Mouse (Mus musculus) heart, adult 11 months (tissue): ENCODE measurements around the gene Arntl.

ENCODE experiments used
- DNase-seq: peaks from one replicate; pipeline ENCODE4 v3.0.0; 2022

Arntl gene

DNA sequence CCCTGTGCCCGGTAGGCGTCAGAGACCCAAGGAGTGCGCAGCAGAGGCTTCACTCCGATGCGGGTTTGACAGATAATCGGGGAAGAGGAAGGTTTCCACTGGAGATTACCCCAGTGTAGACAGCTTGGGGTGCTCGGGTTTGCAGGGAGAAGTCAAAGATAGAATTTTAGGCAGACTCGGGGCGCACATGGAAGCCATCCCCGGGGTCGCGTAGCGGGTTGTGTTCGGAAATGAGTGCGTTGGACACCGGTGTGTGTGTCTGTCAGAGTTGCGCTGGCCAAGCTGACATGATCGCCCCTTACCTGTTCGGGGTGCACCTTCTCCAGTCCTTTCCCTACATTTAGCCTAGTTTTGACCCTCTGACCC lies 1.1 kb downstream of the Arntl start:
- no peak for DNase-seq

DNA sequence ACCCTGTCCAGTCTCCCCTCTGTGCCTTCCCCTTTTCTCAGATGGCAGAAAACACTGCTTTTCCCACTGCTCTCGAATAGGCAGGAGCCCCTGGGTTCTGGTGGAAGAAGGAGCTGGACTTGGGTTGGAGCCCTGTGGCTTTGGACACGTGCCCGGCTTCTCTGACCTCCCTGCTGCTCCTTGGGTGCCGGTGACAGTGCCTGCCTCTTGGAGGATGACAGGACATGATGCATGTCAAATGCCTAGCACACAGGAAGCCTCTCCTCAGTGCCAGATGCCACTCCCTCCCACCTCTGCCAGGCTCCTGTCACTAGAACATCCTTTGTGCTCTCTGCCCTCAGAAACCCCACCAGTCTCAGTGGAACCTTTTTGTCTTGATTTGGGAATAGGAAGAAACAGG lies 3.2 kb downstream of the Arntl start:
- DNase-seq: peak; percentile 91

DNA sequence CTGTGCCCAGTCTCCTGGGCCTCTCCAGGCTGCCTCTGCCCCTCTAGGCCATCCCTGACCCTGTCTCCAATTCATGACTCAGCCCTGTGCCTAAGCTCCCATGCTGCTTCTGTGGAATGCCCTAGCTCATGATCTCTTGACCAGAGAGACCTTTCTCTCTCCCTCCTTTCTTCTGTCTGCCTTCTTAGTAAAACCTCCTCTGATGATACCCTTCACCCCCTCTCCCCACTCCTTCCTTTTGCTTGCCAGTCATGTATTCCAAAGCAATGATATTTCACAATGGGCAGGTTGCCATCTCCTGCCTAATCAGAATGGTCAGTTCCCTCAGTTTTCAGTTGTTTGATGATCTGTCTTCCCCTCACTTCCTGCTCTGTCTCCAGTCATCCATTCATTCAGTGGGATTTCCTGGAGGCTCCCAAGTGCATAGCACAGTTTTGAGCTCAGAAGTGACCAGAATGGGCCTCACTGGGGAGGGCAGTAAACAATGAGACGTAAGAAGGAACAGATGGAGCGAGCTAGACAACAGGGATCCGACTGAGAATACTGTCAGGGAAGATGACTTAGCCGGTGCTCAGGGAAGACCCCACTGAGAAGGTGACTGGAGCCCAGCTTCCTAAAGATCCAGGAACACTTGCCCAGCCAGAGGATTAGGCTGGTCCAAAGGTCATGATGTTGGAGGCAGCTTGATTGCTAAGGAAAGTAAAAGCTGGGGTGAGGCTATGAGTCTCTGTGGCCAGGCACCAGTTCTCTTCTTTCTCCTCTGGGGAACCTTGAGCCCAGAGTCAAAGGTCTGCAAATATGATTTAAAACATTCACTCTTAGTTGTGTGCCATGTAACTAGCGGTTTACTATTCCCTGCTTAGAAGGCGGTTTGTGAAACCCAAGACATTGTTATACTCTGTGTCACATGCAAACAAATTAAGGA lies 7.2 kb downstream of the Arntl start:
- DNase-seq: peak; percentile 70

DNA sequence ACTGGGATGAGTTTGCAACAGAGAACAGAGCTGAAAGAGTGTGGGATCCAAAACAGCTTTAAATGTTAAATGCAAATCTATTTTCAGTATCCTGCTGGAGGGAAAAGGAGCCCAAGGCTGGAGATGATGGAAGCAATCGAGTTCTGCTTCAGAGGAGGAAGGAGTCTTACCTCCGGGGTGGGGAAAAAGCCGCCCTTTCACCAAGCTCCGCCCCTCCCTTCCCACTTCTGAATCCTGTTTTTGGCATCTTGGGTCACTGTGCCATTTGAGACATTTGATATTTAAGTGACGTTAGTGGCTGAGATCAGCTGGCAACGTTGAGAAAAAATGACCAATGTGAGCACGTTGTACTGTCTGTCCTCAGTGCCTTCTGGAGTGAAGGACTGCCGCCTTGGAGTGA lies 8.9 kb downstream of the Arntl start:
- peak; percentile 89 for DNase-seq

DNA sequence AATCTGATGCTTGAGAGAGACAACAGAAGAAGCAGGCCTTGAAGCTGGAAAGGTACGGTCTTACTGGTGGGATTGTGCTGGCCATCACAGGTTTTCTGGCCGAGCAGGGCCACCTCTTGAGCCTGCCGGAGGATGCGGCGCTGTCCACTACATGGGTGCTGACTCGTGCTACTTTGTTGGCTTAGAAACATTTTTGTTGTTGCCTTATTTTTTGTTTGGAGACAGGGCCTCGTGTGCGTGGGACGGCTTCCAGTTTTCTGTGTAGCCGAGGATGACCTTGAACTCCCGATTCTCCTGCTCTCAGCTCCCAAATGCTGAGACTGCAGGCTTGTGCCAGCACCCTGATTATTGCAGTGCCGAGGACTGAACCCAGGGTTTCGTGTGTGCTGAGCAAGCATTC lies 12.2 kb downstream of the Arntl start:
- peak; percentile 75 for DNase-seq

DNA sequence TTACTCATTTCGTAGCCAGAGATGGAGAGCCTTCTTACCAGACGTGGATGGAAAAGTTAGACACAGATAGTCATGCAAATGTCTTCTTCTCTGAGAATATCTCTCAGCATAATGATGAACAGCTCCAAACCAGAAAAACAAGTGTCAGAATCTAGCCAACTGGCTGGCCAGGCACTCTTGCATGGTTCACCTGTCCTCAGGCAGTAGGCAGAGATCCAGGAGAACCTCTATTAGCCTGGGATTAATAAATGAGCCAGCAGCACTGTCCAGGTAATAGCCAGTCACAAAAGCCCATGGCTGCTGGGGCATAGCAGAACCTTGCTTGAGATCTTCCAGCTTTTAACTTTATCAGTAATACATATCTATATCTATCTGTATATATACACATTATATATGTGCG lies 12.6 kb downstream of the Arntl start:
- peak; percentile 55 for DNase-seq

DNA sequence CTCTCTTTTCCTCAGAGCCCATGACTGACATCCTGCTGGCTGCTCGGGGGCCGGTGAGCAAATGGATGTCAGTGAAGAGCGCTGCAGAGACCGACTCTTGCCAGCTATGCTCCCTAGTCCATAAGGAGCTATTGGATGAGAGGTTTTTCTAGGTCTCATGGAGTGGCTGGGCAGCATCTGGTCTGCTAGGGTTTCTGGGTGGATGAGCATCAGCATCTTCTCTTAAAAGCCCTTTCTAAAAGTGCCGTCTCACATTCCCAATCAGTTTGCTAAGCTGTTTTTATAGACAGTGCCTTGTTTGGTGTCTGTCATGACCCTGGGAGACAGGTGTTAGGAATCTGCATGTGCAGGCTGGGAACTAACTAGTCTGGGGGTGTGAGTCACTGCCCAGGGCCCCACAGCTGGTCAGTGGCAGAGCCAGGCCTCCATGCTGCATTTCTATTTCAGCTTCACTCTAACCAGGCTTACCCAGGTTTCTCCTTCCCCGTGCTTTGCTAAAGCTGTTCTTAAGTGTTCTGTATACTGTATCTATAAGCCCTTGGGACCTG lies 13.5 kb downstream of the Arntl start:
- DNase-seq: peak; percentile 71

DNA sequence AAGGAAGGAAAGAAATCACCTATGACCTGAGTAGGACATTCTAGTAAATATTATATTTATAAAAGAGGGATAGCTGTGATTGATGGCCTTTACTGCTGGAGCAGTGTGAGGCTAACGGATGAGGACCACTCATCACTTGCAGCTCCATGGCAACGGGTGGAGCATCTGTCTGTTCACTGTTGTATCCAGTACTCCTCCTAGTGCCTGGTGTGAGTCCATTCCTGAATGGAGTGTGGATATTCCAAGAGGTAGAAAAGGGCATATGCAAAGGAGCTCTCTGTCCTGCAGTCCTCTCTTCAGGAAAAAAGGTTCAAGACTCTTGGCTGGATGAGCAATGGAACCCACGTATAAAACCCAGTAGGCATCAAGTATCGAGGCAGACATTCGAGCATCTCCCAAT lies 15.6 kb downstream of the Arntl start:
- DNase-seq: peak; percentile 72

DNA sequence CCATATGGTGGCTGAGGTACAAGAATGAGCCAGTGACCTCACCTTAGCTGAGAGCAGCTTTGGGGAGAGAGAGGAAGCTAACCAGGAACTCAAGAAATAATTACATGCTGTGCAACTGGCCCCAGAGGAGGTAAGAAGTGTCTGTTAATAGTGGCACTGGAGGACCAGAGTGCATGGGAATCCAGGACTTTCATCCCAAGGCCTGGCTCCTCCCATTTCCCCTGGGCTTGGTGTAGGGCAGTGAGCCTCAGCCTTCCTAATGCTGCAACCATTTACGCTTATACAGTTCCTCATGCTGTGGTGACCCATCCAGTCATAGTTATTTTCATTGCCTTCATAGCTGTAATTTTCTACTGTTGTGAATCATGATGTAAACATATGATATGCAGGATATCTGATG lies 17.4 kb downstream of the Arntl start:
- DNase-seq: no peak

DNA sequence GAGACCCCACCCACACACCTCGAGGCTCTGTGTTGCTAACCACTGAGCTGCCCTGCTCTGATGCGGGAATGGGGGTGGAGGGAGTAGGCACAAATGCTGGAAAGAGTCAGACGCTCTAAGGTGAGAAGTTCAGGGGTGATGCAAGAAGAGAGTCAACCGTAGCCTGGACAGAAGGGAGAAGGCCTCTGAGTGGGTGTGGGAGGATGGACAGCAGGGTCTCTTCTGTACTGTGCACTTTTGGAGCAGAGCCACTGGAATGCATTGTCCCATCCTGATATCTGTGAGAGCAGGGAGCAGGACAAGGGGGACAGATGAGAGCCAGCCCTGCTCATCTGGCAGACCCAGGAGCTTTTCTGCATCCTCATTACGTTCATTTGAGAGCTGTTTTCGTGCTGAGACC lies 21.2 kb downstream of the Arntl start:
- DNase-seq: no peak

DNA sequence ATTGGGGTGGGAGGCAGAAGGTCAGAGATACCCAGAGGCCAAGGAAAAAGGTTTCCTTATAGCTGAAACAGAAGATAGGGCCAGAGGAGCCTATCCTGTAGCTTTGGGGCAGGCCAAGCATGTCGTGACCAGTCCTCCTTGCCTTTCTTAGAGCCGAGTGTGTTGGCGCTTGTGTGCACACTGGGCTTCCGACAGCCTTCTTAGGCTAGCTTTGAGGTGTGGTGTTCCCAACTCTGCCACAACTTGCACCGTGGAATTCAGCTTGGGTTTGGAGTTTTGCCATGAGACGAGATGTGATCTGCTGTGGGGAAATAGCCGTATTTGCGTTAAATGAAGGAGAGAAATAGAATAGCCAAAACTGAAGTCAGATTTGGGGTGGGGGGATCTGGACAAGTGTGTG lies 28.9 kb downstream of the Arntl start:
- DNase-seq: no peak

DNA sequence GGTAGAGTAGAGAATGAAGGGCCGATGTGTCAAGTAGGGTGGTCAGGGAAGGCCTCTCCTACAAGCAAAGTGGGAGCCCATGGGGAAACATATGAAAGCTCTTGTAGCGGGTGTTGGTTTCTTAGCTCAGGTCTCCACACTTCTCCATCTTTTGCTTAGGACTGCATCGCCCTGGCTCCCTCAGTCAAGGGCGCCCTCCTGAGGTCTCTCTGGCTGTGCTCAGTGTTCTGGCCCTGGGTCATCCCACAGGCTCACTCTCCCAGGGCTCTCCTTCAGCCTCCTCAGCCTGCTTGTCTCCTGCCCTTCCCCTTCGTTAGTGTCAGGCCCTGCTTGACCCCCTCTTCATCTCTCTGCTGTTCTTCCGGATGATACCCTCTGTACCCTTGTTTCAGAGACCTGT lies 31.1 kb downstream of the Arntl start:
- DNase-seq: no peak

DNA sequence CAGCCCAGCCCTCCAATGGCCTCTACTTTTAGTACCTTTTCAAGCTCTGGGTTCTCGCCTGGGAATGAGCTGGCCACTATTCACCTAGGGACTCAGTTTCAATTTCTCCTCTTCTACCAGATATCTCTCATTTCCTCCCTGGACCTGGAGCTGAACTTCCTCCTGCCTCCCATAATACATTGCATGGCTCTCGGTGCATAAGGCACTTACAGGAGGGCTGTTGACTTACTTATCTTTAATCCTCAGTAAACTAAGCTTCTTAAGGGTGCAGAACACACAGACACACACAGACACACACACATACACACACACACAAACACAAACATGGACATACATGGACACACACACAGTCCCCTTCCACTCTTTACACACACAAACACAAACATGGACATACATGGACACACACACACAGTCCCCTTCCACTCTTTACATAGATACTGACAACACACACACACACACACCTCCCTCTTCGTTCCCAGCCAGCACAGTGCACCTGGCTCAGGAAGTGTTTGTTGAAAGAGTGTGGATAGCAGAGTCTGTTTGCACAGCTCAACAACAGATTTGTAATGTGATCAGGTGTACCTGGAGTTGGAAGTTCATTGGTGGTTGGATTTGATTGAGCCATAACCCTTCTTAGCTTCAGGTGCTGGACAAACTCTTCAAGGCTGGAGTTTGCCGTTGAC lies 32.3 kb downstream of the Arntl start:
- DNase-seq: no peak

DNA sequence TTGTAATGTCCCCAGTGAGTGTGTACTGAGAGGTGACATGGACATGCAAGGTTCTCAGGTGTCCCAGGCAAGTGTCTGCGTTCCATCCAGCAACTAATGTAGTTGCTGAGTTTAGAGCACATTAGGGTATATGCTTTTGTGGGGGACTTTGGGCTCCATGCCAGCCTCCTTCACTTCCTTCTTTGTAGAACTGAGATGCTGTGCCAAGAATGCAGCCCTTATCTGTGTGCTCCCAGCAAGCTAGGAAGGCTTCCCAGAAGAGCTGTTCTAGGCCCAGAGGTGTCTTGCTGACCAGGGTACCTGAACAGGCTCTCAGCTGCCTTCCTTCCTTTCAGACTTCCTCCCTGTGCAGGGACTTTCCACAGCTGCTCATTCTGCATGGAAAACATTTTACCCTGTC lies 33.2 kb downstream of the Arntl start:
- peak; percentile 93 for DNase-seq

DNA sequence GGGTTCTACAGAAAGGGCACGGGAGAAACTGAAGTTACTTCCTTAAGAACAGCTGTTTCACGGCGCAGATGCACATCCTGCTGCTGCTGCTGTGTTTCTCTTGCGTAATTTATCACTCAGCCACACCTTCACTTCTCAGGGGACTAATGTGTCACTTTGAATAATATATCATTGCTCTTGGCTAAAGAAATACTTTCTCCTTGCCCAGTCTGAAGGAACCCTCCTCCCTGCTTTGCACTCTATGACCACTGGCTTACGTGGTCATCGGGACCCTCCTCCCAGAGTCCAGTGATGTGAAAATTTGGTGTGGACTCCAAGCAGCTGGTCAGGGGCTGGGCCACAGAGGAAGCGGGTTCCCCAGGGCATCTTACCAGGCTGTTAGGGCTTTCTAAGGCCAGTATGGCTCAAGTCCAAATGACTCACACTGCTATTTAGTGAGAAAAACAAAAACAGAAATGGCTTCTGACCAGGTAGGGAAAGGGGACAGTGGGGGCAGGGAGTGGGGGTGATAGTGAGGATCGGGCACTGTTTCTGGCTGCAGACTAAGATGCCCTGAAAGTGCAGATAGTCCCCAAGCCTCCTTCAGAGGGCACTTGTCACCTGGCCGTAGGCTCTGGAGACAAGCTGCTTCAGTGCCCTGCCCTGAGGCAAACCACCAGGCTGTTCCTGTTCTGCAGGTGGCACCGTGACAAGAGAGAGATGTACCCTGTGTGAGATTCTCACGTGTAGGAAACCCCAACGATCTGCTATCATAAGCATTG lies 34.8 kb downstream of the Arntl start:
- DNase-seq: peak; percentile 96

DNA sequence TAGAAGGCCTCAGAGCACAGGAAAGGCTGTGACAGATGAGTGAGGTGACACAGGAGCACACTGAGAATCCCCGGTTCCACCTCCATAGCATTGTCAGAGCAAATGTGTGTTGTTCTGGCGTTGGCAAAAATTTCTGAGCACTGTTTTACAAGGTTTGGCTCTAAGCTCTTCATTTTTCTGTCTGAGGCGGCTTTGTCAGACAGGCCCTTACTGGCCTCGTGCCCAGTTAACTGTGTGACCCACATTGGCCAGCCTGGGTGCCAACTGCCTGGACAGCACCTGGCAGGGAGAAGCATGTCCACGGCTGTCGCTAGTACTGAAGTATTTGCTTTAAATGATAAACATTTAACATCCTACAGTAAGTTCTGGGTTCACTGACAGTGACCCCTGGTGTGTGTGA lies 35.4 kb downstream of the Arntl start:
- DNase-seq: peak; percentile 89

DNA sequence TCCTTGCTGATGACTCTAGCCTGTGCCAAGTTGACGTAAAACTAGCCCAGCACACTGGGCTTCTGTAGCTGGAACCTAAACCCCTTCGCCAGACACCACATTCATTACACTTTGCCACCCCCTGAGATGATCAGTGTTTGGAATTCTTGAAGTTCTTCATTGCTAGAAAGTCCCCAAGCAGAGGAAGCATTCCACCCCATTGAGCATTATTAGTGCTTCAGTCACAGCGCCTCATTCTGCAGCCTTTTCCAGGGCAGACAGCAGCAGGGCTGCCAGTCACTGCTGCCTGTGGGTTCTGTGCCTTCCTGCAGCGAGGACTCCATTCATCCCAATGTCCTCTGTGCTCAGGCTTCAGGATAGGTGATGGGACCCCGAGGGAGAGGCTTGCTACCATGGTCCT lies 37.9 kb downstream of the Arntl start:
- no peak for DNase-seq

DNA sequence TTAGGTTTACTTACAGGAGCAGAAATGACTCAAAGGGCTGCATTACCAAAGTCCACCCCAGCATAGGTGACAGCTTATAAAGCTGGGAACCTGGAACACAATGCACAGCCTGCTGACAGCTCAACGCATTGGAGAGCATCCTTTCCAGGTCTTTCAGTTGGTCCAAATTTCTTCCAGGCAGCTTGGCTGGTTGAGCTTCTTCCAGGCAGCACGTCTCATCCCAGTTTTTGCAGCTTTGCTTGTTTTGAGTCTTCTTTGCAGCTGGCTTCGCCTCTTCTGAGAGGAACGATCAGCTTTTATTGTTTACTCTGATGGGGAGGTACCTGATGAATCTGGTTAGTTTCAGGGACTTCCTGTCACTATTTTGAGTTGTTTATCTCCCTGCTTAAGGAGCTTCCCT lies 39.2 kb downstream of the Arntl start:
- DNase-seq: no peak

DNA sequence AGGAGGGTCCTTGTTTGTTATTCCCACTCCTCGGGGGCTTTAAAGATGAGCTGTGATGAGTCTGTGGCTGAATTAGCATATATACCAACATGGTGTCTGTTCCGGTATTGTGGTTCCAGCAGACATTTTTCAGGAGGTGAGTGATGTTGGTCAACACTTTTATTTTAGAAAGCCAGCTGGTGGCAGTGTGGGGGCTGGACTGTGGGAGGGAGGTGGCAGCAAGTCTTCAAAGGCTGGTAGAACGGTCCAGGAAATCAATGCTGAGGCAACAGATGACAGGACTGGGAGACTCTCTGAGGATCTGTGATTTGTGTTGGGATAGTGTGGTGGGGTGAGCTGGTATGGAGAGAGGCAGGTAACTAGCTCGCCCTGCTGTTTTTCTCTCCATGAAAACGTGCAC lies 39.9 kb downstream of the Arntl start:
- no peak for DNase-seq

DNA sequence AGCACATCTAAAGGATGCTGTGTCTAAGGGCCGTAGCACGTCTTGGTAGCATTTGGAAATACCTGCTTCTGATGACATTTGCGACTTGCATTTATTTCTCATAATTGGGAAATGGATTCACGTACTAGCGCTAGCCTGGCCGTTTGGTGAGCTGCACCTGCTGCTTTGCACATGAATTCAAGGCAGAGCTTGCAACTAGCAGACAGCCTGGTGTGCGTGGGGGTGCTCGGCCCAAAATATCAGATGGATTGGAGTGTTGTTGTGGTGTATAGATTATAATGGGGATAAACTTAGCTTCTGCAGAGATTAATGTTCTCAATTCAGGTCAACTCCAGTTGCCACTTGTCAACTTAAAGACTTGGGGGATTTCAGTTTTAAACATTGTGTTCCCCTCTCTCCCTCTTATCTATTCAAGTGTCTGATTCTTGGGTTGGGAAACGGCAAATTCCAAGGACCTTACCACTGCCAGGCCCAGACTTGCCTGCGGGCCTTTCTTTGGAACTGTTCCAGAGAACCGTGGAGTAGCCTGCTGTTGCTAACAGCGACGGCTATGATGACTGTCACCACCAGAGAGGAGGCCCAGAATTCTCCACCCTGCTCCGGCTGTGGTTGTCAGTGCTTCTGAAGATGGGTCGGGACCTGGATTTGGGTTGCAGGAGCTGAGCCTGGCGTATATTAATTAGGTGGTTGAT lies 42.0 kb downstream of the Arntl start:
- peak; percentile 91 for DNase-seq

DNA sequence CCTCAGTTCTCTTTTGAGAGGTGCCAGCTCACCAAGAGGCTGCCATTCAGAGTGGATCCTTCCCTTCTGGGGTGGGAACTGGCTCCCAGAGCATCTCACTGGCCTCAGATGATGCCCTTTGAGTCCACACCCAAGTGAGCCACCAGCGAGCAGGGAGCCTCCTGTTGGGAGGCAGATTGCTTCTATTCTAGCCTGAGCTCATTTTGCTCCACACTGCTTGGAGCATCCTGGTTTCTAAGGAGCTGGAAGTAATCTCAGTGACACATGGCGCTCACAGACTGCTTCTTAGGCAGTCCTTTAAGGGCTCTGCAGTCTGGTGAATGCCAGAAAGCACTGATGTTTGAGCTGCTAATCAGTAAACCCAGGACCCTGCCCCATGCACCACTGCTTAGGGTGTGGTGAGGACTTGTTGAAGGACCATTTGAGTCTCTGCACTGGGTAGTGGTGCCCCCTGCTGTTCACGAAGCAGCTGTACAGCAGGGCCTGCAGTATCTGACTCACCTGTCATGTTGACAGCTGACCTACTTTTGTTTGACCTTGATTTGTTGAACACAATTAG lies 43.2 kb downstream of the Arntl start:
- DNase-seq: peak; percentile 91

DNA sequence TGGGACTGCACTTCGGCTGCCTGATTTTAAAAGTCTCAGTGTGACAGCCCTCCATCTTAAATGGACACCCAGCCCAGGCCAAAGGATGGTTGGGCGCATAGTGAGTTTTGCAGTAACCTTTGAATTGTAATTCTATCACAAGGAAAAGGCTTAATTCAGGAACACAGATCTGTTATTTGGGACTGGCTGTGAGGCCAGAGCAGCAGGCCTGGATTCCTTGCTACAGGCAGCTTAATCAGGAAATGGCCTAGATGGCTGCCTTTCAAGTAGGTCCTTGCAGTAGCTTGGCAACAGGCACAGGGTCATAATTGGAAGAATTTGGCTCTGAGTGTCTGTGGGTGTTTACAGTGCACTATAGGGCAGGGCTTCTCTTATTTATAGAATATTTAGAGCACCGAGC lies 43.7 kb downstream of the Arntl start:
- DNase-seq: peak; percentile 96

DNA sequence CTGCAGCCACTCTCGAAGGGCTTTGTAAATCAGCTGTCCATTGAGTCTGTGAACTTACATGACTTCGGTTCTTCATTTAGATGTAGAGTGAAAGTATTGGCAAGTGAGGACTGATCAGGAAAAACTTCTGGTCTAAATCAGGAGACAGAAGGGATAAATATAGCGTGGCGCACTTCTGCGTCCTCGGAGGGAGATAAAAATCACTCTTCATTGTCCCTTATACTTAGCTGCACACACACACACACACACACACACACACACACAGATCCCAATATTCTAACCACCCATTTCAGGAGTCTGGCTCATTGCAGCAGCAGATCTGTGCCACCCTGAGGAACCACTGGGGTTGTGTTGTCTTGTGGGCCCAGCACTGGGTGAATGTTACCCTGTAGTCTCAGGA lies 44.3 kb downstream of the Arntl start:
- no peak for DNase-seq
